Mouse (Mus musculus): ENCODE data around the gene 2310050C09Rik.

DNA sequence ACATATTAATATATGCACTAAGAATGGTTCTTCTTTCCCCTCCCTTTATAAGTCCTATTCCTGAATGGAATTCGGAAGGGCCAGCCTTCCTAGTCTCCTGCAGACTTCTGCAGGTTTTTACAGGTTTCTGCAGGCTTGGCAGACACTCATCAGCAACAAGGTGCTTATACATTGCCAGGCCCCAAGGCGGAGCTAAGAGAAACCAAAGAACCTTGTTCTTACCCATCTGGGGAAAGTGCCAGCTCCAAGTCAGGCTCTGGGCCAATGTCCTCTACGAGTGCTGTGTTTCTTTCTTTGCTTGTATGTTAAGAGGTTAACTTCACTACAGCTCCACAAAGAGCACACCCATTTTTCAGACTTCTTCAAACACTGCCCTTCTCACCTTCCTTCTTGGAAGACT, 24.0 kb upstream of the 2310050C09Rik start:
- TF ChIP-seq EP300 (IDR thresholded peaks at IDR 0.05; ENCODE audit: low read depth) (no peak), CTCF (IDR thresholded peaks at IDR 0.05; ENCODE audit: low read depth) (no peak)

Measured in liver, postnatal 0 days (tissue).